Mouse (Mus musculus): ENCODE measurements around the gene Susd6.

Gene Susd6

DNA sequence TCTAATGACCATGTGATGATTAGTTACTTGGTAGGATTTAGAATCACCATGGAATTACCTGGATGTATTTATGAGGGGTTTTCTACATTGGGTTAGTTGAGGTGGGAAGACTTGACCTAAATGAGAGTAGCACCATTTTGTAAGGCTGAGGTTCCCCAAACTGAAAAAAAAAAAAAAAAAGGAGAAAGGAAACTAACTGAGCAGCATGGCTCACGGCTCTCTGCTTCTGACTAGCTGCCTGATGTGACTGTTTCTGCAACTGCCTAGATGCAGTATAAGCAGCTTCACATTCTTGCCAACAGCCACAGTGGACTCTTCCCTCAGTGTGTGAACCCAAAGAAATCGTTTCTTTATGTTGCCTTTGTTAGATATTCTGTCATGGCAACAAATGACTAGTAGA is 49.3 kb downstream of the Susd6 start:
- no peak for DNase-seq

DNA sequence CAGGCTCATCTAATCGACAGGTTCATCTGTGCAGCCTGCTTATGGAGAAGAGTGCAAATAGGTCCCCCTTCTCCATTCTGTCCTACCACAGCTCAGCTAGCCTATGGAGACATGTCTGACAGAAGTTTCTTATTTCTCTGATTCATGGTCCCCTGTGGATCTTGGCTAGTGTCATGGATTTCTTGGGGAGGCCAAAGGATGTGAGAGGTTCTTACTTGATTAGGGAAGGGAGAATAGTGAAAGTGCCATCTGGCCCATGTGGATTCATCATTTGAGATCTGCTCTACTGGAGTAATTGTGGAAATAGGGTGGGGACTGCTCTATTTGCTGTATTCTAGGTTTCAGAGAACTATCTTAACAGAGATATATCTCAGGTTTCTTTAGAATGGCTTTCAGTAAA is 51.3 kb downstream of the Susd6 start:
- DNase-seq, result no peak

DNA sequence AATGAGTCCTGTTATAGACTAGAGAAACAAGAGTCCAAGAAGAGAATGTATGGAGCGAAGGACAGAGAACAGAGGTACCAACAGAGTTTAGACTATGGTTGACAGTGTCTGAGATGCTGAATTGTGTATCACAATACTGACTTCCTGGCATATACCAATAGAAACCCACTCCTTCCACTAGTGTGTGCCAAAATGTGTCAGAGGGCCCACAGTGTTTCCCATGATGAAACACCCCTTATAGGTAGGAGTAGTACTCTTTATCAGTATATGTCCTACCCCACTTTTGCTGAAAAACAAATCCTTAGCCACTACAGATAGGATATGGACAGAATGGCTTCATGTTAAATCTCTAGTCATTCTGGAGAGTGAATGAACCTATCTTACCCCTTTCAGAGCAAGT is 52.3 kb downstream of the Susd6 start:
- no peak for DNase-seq

DNA sequence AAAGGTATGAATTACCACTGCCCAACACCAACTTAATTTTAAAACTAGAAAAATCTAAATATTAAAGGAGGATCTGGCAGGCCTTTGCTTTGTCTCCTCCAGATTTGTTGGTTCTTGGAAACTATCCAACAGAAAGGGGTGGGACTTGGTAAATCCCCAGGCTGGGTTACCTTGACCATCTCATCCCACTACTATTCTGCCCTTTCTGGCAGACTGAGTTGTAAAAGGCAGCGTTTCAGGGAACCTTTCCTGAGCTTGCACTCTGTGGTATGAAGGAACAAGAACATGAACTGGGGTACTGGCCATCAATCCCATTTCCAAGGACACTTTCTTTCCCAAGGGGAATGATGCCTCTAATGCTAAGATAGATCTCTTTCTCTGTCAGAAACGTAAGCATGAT is 52.9 kb downstream of the Susd6 start:
- no peak for DNase-seq

DNA sequence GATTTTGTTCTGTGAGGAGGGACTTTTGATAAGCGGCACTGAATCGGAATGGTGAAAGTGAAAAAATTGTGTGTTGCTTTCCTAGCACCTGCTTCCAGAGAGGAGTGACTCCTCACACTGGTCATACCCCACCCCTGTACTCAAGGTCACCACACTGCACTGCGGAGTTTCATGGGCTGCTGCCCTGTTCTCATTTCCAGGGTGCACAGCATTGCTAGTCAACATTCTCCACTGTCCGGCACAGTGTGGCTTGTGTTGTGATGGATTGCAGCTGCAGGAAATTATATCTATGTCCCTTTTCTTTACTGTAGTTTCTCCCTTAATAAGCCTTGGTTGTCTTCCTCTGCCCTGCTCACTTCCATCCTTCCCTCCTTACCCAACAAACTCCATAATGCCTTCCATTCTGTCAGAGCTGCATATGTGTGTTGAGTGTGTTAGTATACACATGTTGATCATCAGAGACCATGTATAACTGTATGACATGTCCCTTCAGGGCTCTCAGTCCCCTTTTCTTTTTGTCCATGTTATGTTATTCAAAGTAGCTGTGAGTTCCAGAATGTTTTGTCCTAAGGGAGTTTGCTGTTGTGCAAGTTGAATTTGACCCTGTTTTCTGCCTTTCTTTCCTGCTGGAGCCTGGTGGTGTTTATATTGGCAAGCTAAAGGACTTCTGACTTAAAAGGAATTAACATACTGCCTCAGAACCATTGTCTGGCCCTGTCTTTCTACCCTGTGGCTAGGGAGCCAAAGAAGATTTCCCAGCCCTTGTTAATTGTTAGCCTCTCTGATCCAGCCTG is 53.5 kb downstream of the Susd6 start:
- no peak for DNase-seq

DNA sequence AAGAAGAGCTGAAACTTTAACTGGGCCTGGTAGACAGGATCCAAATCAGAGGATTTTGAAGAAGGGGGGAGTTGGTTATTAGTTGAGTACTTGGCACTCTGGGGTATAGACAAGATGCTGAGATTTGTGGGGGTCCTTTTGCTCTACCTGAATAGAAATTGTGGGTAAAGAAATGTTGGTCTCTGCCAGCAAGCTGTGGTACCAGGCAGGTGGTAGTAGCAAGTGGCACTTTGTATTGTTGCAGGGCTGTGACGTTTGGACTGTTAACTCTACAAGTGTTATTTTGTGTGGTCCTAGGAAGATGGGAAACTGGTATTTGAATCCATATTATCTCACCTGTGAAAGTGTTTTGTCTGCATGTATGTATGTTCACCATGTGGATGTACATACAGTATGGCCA is 55.6 kb downstream of the Susd6 start:
- no peak for DNase-seq

DNA sequence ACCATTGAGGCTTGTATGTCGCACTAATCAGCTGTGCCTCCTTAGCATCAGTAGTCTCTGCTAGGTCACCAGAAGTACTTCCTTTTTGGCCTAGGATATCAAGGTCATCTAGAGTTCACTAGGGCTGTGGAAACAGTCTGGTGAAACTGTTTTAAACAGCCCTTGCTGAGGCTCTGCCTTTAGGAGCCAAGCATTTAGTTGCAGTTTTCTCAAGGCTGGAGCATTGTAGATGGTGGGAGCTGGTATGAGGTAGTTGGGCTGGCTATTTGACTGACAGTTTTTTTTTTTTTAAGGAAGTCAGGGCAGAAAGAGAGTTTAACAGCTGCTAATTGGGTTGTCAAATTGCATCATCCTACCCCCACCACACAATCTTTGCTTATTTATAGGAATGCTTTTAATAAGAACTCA is 56.6 kb downstream of the Susd6 start:
- DNase-seq, result no peak

DNA sequence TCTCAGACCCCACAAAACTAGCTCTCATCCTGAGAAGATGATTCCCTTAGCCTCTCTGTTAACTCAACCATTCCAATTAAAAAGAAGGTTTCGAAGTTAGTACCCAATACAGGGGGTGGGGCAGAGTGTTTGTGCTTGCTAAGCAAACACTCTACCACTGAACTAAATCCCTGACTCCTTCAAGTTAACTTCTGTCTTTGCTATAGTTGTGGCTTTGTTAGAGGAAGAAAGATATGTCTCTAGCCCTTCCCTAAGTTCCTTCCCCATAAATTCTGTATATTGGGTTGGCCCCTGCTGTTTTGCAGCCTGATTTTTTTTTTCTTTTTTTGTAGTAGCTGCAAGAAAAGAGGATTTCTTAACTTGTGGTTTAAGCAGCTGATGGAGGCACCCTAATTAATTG is 61.7 kb downstream of the Susd6 start:
- DNase-seq, result no peak

DNA sequence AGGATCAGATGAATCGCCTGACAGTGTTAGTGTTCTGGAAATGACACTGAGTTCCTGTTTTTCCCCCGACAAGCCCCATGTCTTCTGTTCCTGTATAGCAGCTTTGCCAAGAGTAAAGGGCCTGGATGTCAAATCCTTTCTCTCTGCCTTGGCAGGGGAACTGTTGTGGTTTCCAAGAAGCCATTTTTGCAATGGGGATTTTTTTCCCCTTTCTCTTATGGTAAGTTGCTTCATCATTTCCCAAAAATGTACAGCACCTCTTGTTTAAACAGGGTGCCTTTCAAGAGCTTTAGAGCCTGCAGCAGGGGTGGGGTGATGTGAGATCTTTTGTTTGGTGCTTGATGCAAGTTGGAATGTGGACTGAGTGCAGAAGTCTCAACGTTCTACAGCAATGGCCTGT is 63.4 kb downstream of the Susd6 start:
- DNase-seq, result no peak

DNA sequence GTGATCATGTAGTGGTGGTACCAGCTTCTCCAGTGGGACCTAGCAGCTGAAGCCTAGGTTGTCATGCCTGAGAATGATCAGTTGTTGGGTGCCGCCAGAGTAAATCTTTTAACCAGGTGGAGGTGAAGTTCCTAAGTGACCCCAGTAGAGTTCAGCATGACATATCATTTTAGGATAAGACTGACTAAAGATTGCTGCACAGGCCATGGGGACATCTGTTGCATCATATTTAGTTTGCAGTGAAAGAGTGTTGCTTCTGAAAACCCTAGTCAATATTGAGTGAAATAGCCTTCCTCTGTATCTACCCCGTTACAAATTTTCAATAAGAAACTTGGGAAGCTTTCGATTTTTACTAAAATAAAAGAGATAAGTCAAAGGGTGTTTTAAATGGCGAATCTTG is 64.4 kb downstream of the Susd6 start:
- DNase-seq, result no peak

DNA sequence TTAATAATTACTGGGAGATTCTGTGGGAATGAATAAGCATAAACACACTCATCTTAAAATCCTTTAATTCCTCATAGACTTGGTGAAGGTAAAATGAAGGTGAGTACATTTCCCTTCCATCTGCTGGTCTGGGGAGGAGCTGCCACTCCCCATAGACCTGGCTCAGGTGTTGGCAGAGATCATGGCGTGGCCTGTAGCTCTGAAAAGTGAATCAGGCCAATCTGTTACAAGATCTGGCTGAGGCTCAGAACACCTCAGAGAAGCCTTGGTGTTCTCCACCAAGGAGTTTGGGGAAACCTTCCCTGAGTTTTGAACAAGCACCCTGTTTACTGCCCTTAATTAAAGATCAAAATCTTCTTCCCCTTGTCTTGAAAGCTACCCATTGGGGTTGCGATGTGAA is 64.8 kb downstream of the Susd6 start:
- no peak for DNase-seq

DNA sequence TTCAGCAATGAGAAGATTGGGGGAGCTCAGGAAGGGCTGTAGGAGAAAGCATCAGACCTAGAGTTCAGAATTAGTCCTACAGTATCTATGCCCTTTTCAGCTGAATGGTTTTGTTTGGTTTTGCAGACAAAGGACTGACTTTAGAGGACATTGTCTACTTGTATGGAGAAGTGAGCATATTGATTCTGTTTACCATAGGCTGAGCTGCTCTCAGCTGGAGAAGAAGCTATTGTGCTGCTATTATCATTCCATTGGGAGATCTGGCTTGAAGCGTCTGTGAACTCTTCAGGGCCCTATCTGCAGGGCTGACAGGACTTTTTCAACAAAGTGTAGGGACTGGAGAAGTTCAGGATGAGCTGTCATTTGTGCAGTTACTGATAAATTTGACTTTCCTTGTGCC is 65.3 kb downstream of the Susd6 start:
- no peak for DNase-seq

DNA sequence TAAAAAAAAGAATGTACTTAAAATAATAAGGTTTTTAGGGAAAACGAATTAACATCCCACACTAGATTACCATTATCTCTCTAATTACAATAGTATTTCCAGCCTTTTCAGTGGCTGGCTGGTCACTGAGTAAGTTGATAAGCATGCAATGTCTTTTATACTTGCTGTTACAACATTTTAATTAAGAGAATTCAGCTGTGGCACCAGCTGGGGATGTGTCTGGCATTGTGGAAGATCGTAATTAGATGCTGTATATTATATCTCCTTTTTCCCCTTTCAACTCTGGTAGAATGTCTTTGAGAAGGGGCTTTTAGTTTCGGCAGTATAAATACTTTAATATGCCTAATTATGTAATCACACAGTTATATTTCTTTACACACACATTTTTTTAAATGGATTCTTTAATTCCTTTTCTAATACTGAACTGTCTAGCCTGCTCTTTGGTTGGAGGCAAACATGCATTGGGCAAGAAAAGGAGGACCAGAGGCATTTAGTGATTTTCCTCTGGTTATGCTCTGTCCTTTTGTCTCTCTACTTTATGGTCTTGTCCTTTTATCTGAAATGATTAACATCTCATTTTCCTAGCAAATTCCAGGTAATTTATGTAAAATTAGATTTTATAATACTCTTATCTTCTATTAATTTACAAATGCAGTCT is 67.5 kb downstream of the Susd6 start:
- DNase-seq, result no peak

DNA sequence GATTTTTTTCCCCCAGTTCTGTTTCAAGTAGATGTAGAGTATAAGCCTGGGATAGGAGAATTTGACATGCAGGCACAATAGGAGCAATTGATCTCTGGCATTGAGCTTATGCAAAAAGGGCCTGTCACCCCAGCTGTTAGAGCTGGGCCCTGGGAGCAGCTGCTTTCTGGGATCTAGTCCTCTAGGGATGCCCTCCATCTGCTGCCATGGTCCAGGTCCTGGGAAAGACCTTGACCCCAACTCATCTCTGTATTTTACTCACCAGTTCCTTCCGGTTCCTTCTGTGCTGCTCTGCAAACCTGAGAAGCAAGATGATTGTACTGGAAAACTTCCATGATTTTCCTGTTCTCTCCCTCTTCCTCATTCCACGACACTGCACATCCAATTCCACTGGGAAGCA is 68.0 kb downstream of the Susd6 start:
- no peak for DNase-seq

DNA sequence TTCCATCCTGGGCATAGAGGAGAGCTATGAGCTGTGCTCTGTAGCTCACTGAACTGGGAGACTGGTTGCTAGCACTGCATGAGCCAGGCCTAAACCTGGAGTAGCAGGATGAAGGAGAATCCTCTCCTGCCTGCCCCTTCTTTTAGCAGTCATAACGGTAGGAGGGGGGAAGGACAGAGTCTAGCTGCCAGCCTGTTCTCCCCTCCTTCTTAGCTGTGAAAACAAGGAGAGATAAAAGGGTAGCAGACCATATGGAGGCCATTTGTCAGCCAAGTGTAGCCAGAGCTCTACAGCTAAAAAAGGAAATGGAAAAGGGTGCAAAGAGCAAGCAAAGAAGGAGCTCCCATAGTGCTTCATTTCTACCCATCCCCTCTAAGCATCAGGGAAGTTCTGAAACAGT is 71.6 kb downstream of the Susd6 start:
- DNase-seq, result no peak

DNA sequence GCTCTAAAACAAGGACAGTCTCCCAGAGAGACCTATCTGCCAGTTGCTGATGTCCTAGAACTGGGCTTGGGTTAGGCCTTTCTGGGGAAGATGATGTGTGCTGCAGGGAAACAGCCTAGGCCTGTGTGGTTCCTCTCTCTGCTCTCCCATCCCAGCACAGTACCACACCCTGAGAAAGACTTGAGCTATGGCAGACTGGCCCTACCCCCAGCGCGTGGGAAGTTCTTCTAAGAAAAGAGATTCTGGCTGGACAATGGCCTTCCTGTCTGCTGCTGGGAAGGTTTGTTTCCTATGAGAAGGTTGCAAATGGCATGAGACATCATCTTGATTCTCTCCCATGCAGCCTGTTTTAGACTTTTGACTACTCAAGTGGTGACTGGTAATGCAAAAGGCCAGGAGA is 73.1 kb downstream of the Susd6 start:
- DNase-seq, result no peak

DNA sequence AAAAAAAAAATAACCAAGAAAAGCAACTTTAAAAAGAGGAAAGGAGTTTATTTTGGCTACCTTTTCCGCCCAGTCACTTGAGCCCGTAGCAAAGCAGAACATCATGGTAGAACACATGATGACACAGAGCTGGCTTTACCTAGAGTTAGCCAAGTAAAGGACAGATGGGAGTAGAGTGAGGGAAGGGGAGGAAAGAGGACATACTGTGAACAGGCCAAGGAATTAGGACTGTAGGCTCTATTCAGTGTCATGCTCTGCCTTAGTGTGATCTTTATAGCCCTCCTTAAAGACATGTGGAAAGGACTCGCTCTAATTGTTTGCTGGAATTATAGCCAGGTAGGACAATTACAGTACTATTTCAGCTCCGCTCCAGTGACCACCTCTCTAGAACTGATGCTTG is 74.9 kb downstream of the Susd6 start:
- no peak for DNase-seq

DNA sequence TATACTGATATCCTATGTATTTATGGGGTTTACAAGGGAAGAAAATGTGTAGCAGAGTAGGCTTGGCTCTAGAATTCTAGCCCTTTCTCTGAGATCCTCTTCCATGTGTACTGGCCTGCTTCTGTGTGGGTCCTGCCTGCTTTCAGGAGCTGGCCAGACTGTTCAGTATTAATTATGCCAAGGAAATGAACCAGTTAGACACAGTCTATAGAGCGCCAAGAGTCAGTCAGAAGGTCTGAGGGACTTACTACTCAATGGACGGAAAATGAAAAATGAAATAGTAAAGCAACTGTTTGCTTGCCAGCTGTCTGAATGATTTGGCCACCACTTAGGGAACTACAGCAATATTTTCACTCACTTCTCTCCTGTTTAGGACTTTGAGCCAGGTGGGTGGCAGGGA is 75.7 kb downstream of the Susd6 start:
- DNase-seq, result no peak

DNA sequence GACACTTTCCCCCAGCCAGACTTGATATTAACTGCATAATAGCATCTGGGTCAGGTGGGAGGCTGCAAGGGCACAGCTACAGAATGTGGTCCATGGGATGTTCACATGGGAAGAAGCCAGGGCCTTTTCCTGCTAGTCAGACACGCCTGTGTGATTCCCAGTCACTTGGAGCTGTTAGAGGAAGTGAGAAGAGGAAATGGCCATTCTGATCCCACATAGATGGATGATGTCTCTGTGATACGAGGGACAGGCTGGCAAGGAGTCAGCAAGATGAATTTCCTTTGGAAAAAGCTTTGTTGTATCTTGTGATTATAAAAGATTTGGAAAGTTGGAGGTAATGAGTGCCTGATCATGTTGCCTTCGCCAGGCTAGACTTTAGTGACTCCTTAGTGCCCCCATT is 76.8 kb downstream of the Susd6 start:
- no peak for DNase-seq

DNA sequence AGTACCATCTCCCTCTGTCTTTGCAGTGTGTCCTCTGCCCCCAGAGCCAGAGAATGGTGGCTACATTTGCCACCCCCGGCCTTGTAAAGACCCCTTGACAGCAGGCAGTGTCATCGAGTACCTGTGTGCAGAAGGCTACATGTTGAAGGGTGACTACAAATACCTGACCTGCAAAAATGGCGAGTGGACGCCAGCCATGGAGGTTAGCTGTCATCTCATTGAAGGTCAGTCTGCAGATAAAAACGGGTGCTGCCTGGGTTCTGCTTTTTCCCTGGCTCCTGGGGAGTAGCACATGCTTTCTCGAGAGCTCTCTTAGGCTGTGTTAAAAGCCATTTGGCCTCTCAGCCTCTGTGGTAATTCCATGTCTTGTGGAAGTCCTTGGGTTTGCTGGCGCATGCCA is 78.1 kb downstream of the Susd6 start:
- DNase-seq, result no peak

DNA sequence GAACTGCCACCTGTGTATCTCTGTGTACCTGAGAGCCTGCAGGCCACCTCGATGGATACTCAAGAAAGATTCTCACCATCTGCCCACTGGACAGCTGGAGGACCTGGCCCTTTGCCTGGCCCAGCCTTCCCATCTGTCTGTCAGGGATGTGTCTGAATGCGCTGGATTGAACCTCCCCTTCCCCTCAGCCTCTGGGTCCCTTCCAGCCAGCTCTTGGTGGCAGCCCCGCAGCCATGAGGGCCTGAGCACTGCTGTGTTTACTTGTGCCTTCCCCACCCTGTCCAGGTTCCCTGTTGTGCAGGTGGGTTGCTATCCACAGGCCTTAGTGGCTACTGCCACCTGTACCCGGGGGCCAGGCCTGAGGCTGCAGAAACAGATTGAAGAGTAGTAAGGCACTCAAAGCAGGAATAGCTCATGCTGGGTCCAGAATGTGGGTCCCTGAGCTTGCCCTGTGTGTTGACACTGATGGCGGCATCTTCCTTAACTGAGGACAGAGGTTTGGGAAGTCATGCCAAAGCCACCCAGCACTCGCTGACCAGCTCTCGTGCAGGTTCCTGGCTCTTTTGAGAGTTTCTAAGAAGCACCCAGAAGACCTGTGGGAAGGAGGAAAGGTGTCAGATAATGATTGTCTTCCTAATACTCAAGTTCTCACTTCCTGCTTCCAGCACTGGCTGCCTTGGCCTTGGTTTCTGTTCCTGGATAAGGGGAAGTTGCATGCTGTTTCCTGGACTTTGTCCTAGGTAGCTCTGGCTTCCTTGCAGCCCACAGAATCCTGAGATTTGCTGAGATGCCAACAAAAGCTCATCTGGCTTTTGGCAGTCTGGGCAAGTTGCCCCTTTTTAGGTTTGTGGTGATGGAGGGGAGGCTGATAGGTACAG is 87.1 kb downstream of the Susd6 start:
- no peak for DNase-seq

DNA sequence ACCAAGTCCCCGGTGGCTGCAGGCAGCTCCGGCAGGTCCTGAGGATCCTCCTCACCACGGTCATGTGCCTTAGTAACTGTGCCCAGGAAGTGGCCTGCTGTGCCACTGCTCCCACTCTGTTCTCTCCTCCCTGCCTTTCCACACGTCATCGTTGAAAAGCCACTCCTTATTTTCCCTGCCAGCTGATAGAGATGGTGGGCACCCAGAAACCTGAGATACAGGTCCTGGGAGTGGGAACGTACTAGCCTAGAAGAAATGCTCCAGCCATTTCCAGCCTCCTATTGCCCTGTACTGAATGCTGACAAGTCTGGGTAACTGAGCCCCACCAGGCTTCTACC is 87.8 kb downstream of the Susd6 start:
- no peak for DNase-seq

DNA sequence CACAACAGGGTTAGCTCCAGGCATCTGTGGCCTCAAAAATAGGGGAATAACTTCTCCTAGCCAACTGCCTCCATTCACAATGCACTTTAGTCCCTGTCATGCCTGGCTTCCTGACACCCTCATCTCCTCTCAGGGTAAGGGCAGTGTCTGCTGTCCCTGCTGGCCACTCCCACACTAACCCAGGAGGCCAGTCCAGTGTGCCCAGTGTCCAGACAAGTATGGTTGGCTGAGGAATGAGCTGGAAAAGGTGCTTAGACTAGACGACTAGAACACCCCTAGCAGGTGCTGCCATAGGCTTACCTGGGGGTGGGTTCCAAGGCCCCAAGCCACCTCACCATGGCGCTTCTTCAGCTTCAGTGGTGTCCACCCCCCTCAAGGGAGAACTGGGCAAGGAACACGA is 88.3 kb downstream of the Susd6 start:
- DNase-seq, result no peak

DNA sequence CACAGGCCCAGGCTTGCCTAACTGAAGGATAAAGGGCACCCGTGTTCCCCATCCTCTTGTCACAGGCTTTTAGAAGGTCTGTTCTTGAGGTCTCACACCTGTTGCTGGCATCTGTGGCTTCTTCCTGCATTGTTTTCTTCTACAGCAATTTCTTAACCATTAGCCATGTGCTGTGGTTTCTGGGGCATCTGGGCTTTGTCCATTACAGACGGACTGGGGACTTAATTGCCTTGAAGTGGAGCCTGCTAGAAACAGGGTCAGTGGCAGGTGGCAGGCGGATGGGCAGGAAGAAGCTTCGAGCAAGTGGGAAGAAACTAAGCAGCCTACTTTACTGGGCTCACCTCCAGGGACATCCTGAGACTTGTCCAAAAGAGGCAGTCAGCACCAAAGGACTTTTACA is 89.0 kb downstream of the Susd6 start:
- no peak for DNase-seq
